Mouse (Mus musculus) hindbrain, embryonic 11.5 days (tissue): ENCODE data around the gene Use1. TPM values are rescaled to one million over a fixed set of nuclear protein-coding genes. Genes with fewer than 3 reads are reported as not detected.
A peak's percentile ranks its signal among the peaks of the same experiment; 100 is the strongest.

ENCODE experiments used
- ATAC-seq: fragments of 200-750 bp; cut with Nextera tagmentation; 2 replicates; pipeline ENCODE4 v1.8.0; 2017; ENCODE audit warnings: mild to moderate bottlenecking, moderate TSS enrichment, moderate library complexity; ENCODE audit not compliant: low FRiP score
- DNase-seq: peaks from one replicate; pipeline ENCODE4 v3.0.0-alpha.2; 2015; ENCODE audit warnings: low spot score
- H3K27ac ChIP-seq: fragments of 300-500 bp; sonication (generic); 2 replicates; pipeline ENCODE4 v1.5.1; 2014; ENCODE audit warnings: mild to moderate bottlenecking, low read depth, low read length
- H3K27me3 ChIP-seq: fragments of 300-500 bp; sonication (generic); 2 replicates; pipeline ENCODE4 v1.6.1; 2014; ENCODE audit warnings: mild to moderate bottlenecking, low read length, moderate library complexity, mixed read lengths; ENCODE audit not compliant: control insufficient read depth, insufficient read depth
- H3K36me3 ChIP-seq: fragments of 300-500 bp; sonication (generic); 2 replicates; pipeline ENCODE4 v1.6.1; 2014; ENCODE audit warnings: mild to moderate bottlenecking, low read length, moderate library complexity, mixed read lengths; ENCODE audit not compliant: control insufficient read depth, insufficient read depth
- H3K4me1 ChIP-seq: fragments of 300-500 bp; sonication (generic); replicated peaks from 2 replicates; pipeline ENCODE4 v1.6.1; 2014; ENCODE audit warnings: low read length, mixed read lengths; ENCODE audit not compliant: control insufficient read depth, insufficient read depth
- H3K4me2 ChIP-seq: fragments of 300-500 bp; sonication (generic); replicated peaks from 2 replicates; pipeline ENCODE4 v1.6.1; 2014; ENCODE audit warnings: mild to moderate bottlenecking, low read depth, low read length
- H3K4me3 ChIP-seq: fragments of 300-500 bp; sonication (generic); 2 replicates; pipeline ENCODE4 v1.5.1; 2014; ENCODE audit warnings: low read depth, low read length
- H3K9ac ChIP-seq: fragments of 300-500 bp; sonication (generic); 2 replicates; pipeline ENCODE4 v1.6.1; 2014; ENCODE audit warnings: low read depth, low read length
- H3K9me3 ChIP-seq: fragments of 300-500 bp; sonication (generic); 2 replicates; pipeline ENCODE4 v1.6.1; 2016; ENCODE audit warnings: low read length; ENCODE audit not compliant: control insufficient read depth
- WGBS: fragments of 180-500 bp; shearing (Covaris S2); extraction: QIAGEN DNeasy Blood & Tissue Kit; methylation state at CpG from one replicate; pipeline ENCODE4 v1.1.7; 2014; 5-methylcytosine and 5-hydroxymethylcytosine counted together
- polyA plus RNA-seq: library from polyadenylated mRNA; unstranded; fragments of >200 nt; fragmentation: Nextera tagmentation; extraction: Ambion mirVana; gene quantifications from 2 replicates; pipeline ENCODE4 v1.2.1, GENCODE M21; 2014

The Use1 gene
- polyA plus RNA-seq, 1 experiment from 2014 or later, result 77.8 TPM

GRCm38 (mm10) chr8:71373000-71373399 lies 6.4 kb downstream of the Use1 start:
- no peak overlapping the region for H3K27ac ChIP-seq
- H3K9me3 ChIP-seq, result no peaks in the 10 kb centered on the region
- no peaks in the 10 kb centered on the region for H3K27me3 ChIP-seq
- DNase-seq (no peak), ATAC-seq (no peak)
- no peak overlapping the region for H3K4me3 ChIP-seq
- 91% methylated on average over 3 of the region's 3 CpGs for WGBS
- peaks cover 17% of the 10 kb centered on the region for H3K4me1 ChIP-seq
- no peak overlapping the region for H3K9ac ChIP-seq
- H3K4me2 ChIP-seq, result no peak overlapping the region
- peaks cover 4% of the 10 kb centered on the region; the same call in 1 of the 2 replicates for H3K36me3 ChIP-seq

GRCm38 (mm10) chr8:71374616-71375206 lies 8.1 kb downstream of the Use1 start:
- no peak overlapping the region for H3K27ac ChIP-seq
- no peak overlapping the region for H3K9ac ChIP-seq
- ATAC-seq (no peak), DNase-seq (peak; percentile 22)
- WGBS, result 75% methylated on average over 17 of the region's 17 CpGs
- H3K36me3 ChIP-seq, result peaks cover 4% of the 10 kb centered on the region; the same call in 1 of the 2 replicates
- no peak overlapping the region for H3K4me3 ChIP-seq
- H3K4me1 ChIP-seq, result peaks cover 28% of the 10 kb centered on the region
- H3K27me3 ChIP-seq, result no peaks in the 10 kb centered on the region
- no peaks in the 10 kb centered on the region for H3K9me3 ChIP-seq
- no peak overlapping the region; the same call in 1 of the 2 replicates for H3K4me2 ChIP-seq

- 5% methylated on average over 70 of the region's 74 CpGs for WGBS
- Histone ChIP-seq H3K36me3 (peaks cover 4% of the 10 kb centered on the region; the same call in 1 of the 2 replicates), H3K4me2 (peak overlapping the region; percentile 55), H3K27ac (peak overlapping the region; percentile 79), H3K4me1 (peaks cover 29% of the 10 kb centered on the region), H3K9ac (peak overlapping the region; percentile 47; the same call in 1 of the 2 replicates), H3K4me3 (peak overlapping the region; percentile 24), H3K9me3 (no peaks in the 10 kb centered on the region), H3K27me3 (no peaks in the 10 kb centered on the region)
- ATAC-seq (peak; percentile 15), DNase-seq (peak; percentile 68)
Observed at GRCm38 (mm10) chr8:71375581-71376422, 9.2 kb downstream of the Use1 start.

- Histone ChIP-seq H3K9me3 (no peaks in the 10 kb centered on the region), H3K27me3 (no peaks in the 10 kb centered on the region), H3K36me3 (peaks cover 4% of the 10 kb centered on the region; the same call in 1 of the 2 replicates), H3K4me2 (peak overlapping the region; percentile 55), H3K27ac (peak overlapping the region; percentile 79), H3K4me1 (peaks cover 29% of the 10 kb centered on the region), H3K9ac (peak overlapping the region; percentile 47; the same call in 1 of the 2 replicates), H3K4me3 (peak overlapping the region; percentile 24; the same call in 1 of the 2 replicates)
- ATAC-seq (no peak), DNase-seq (peak; percentile 41)
- WGBS, result 40% methylated on average over 8 of the region's 8 CpGs
Observed at GRCm38 (mm10) chr8:71376423-71377030, 9.9 kb downstream of the Use1 start.

GRCm38 (mm10) chr8:71379008-71379407 lies 12.4 kb downstream of the Use1 start:
- no peak for ATAC-seq
- 32% methylated on average over 4 of the region's 4 CpGs for WGBS
- Histone ChIP-seq H3K4me3 (peak overlapping the region; percentile 85), H3K27me3 (no peaks in the 10 kb centered on the region), H3K4me1 (peaks cover 39% of the 10 kb centered on the region), H3K9me3 (no peaks in the 10 kb centered on the region), H3K4me2 (peak overlapping the region; percentile 96), H3K9ac (peak overlapping the region; percentile 82), H3K36me3 (peaks cover 4% of the 10 kb centered on the region; the same call in 1 of the 2 replicates), H3K27ac (peak overlapping the region; percentile 92)
- peak; percentile 33 for DNase-seq

GRCm38 (mm10) chr8:71379512-71380075 lies 12.9 kb downstream of the Use1 start:
- DNase-seq (peak; percentile 19), ATAC-seq (no peak)
- Histone ChIP-seq H3K27me3 (no peaks in the 10 kb centered on the region), H3K27ac (peak overlapping the region; percentile 92; the same call in 1 of the 2 replicates), H3K36me3 (peaks cover 4% of the 10 kb centered on the region; the same call in 1 of the 2 replicates), H3K4me2 (peak overlapping the region; percentile 96), H3K9ac (peak overlapping the region; percentile 82), H3K4me3 (peak overlapping the region; percentile 85), H3K4me1 (peaks cover 39% of the 10 kb centered on the region), H3K9me3 (no peaks in the 10 kb centered on the region)
- WGBS, result 18% methylated on average over 3 of the region's 3 CpGs

- no peaks in the 10 kb centered on the region for H3K9me3 ChIP-seq
- H3K9ac ChIP-seq, result peak overlapping the region; percentile 82
- peak overlapping the region; percentile 92 for H3K27ac ChIP-seq
- H3K4me2 ChIP-seq, result peak overlapping the region; percentile 96
- no peaks in the 10 kb centered on the region; the same call in 1 of the 2 replicates for H3K36me3 ChIP-seq
- H3K4me3 ChIP-seq, result peak overlapping the region; percentile 85
- ATAC-seq (no peak), DNase-seq (peak; percentile 49)
- H3K4me1 ChIP-seq, result peaks cover 38% of the 10 kb centered on the region
- H3K27me3 ChIP-seq, result no peaks in the 10 kb centered on the region
- 2% methylated on average over 70 of the region's 72 CpGs for WGBS
Observed at GRCm38 (mm10) chr8:71380178-71381171, 13.8 kb downstream of the Use1 start.
